Mouse (Mus musculus): ENCODE measurements around the gene Slk. TPM values are rescaled to one million over a fixed set of nuclear protein-coding genes. Genes with fewer than 3 reads are reported as not detected.

The Slk gene
- polyA plus RNA-seq, 1 experiment: 88.5 TPM

- Histone ChIP-seq H3K4me3 (ENCODE audit: insufficient read depth, low read length) (no peak overlapping the region), H3K27ac (ENCODE audit: insufficient read depth, low read depth, low read length) (no peak overlapping the region), H3K4me1 (ENCODE audit: control insufficient read depth, insufficient read depth, low read length) (no peaks in the 10 kb centered on the region)
- TF ChIP-seq POLR2A (IDR thresholded peaks at IDR 0.05; ENCODE audit: borderline replicate concordance, low read depth, low read length) (no peak), CTCF (IDR thresholded peaks at IDR 0.05; ENCODE audit: low read depth, low read length) (no peak)
Measured at GRCm38 (mm10) chr19:47613442-47613841, 34.0 kb downstream of the Slk start.

DNA sequence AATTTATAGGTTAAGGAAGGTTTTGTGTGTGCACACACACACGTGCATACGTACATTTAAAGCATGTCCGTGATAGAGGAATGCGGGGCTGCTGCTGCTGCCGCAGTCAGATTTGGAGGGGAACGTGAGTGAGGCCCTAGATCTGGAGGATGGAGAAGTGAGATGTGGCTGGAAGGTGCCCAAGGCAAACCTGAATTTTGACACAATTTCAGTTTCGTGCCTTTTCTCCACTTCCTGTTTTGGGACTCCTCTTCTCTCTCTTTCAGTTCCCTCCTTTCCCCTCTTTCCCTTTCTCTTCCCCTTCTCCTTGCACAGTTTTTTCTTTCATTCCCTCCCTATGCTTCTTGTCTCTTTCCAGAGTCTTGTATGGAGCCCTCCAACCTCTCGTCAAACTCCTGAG, 42.0 kb downstream of the Slk start:
- TF ChIP-seq POLR2A (IDR thresholded peaks at IDR 0.05; ENCODE audit: borderline replicate concordance, low read depth, low read length) (no peak), CTCF (IDR thresholded peaks at IDR 0.05; ENCODE audit: low read depth, low read length) (no peak)
- H3K4me3 ChIP-seq (ENCODE audit: insufficient read depth, low read length): no peak overlapping the region
- no peak overlapping the region for H3K27ac ChIP-seq (ENCODE audit: insufficient read depth, low read depth, low read length)
- peaks cover 3% of the 10 kb centered on the region; the same call in 1 of the 2 replicates for H3K4me1 ChIP-seq (ENCODE audit: control insufficient read depth, insufficient read depth, low read length)

GRCm38 (mm10) chr19:47624940-47625711, 45.6 kb downstream of the Slk start:
- no peak overlapping the region for H3K4me3 ChIP-seq (ENCODE audit: insufficient read depth, low read length)
- H3K27ac ChIP-seq (ENCODE audit: insufficient read depth, low read depth, low read length): no peak overlapping the region
- TF ChIP-seq CTCF (IDR thresholded peaks at IDR 0.05; ENCODE audit: low read depth, low read length) (no peak), POLR2A (IDR thresholded peaks at IDR 0.05; ENCODE audit: borderline replicate concordance, low read depth, low read length) (no peak)
- peaks cover 3% of the 10 kb centered on the region; the same call in 1 of the 2 replicates for H3K4me1 ChIP-seq (ENCODE audit: control insufficient read depth, insufficient read depth, low read length)

GRCm38 (mm10) chr19:47627450-47627849, 48.0 kb downstream of the Slk start:
- no peak overlapping the region for H3K27ac ChIP-seq (ENCODE audit: insufficient read depth, low read depth, low read length)
- no peak for TF ChIP-seq POLR2A (IDR thresholded peaks at IDR 0.05; ENCODE audit: borderline replicate concordance, low read depth, low read length)
- no peak for TF ChIP-seq CTCF (IDR thresholded peaks at IDR 0.05; ENCODE audit: low read depth, low read length)
- no peak overlapping the region for H3K4me3 ChIP-seq (ENCODE audit: insufficient read depth, low read length)
- H3K4me1 ChIP-seq (ENCODE audit: control insufficient read depth, insufficient read depth, low read length): no peaks in the 10 kb centered on the region

DNA sequence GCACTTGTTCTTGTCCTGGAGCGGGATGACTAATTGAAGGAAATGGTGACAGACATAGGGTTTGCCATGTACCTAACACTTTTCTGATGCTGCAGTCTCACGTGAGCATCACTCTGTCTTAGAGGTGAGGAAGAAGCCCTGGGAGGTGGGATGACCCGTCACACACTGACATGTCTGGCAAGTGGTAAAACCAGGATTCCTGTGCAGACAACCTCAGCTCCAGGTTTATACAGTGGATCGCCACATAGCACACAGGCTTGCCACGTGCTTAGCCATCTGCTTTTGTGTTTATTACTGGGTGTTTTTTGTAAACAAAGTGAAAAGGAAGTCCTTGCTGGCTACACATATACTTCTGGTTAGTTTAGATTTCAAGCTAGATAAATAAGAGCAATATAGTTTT, 49.6 kb downstream of the Slk start:
- H3K4me1 ChIP-seq (ENCODE audit: control insufficient read depth, insufficient read depth, low read length): no peaks in the 10 kb centered on the region
- no peak for TF ChIP-seq POLR2A (IDR thresholded peaks at IDR 0.05; ENCODE audit: borderline replicate concordance, low read depth, low read length)
- no peak overlapping the region for H3K4me3 ChIP-seq (ENCODE audit: insufficient read depth, low read length)
- H3K27ac ChIP-seq (ENCODE audit: insufficient read depth, low read depth, low read length): no peak overlapping the region

DNA sequence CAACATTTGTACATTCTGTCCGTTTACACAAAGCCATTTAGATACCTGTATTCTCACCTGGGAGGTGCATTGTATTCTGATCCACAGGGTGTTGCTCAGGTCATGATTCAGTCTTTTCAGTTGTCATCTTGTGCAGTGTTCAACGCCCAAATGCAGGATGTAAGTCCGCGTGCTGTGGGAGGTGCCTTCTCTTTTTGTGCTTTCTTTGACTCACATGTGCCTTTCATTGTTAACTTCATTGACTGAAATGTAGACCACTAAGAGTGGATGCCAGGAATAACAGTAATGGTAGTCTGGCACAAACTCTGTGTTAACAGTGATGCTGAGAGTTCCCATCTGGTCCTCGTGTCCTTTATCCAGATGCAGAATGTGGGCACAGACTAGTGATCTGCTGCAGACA, 50.9 kb downstream of the Slk start:
- no peak for TF ChIP-seq CTCF (IDR thresholded peaks at IDR 0.05; ENCODE audit: low read depth, low read length)
- no peak for TF ChIP-seq POLR2A (IDR thresholded peaks at IDR 0.05; ENCODE audit: borderline replicate concordance, low read depth, low read length)
- Histone ChIP-seq H3K27ac (ENCODE audit: insufficient read depth, low read depth, low read length) (no peak overlapping the region), H3K4me3 (ENCODE audit: insufficient read depth, low read length) (no peak overlapping the region), H3K4me1 (ENCODE audit: control insufficient read depth, insufficient read depth, low read length) (no peaks in the 10 kb centered on the region)

DNA sequence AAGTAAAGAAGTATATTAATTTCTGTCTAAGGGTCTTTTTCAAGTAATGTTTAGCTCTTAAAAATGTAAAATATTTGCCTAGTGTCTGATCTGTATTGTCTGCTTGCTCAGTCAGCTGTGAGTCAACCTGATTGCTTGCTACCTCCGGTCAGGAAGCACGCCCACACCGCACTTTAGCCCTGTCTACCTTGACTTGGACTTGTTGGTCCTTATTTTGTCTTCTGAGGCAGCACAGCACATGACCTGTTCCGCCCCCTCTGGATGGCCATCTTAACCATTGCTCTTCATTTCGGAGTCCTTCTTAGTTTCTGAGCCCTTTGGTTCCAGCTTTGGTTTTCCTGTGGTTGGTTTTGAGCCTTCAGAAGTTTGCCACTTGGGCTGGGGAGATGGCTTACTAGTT, 52.3 kb downstream of the Slk start:
- Histone ChIP-seq H3K4me3 (ENCODE audit: insufficient read depth, low read length) (no peak overlapping the region), H3K4me1 (ENCODE audit: control insufficient read depth, insufficient read depth, low read length) (no peaks in the 10 kb centered on the region), H3K27ac (ENCODE audit: insufficient read depth, low read depth, low read length) (no peak overlapping the region)
- TF ChIP-seq POLR2A (IDR thresholded peaks at IDR 0.05; ENCODE audit: borderline replicate concordance, low read depth, low read length) (no peak), CTCF (IDR thresholded peaks at IDR 0.05; ENCODE audit: low read depth, low read length) (no peak)

GRCm38 (mm10) chr19:47635380-47635779, 55.9 kb downstream of the Slk start:
- H3K4me3 ChIP-seq (ENCODE audit: insufficient read depth, low read length): no peak overlapping the region
- TF ChIP-seq CTCF (IDR thresholded peaks at IDR 0.05; ENCODE audit: low read depth, low read length) (no peak), POLR2A (IDR thresholded peaks at IDR 0.05; ENCODE audit: borderline replicate concordance, low read depth, low read length) (no peak)

DNA sequence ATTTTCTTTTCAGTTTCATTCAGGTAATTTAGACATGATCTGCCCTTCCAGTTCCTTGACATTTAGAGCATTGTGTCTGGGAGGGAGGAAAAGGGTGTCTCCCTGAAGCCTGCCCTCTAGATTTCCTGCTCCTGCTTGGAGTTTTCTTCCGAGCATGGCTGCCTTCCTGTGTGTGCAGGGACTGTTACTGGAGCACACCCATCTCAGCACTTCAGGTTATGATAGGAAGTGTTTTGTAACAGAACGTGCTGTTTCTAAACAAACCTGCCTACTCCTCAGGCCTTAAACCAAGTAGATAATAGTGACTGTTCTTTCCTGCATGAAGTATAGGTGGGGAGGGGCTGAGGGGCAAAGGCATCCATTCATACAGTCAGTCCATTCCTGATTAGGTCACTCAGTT, 64.4 kb downstream of the Slk start:
- no peak overlapping the region for H3K4me3 ChIP-seq (ENCODE audit: insufficient read depth, low read length)
- H3K4me1 ChIP-seq (ENCODE audit: control insufficient read depth, insufficient read depth, low read length): no peaks in the 10 kb centered on the region
- TF ChIP-seq POLR2A (IDR thresholded peaks at IDR 0.05; ENCODE audit: borderline replicate concordance, low read depth, low read length) (no peak), CTCF (IDR thresholded peaks at IDR 0.05; ENCODE audit: low read depth, low read length) (no peak)
- H3K27ac ChIP-seq (ENCODE audit: insufficient read depth, low read depth, low read length): no peak overlapping the region

More at GRCm38 (mm10) chr19:47635380-47635779, 55.9 kb downstream of the Slk start:
- H3K27ac ChIP-seq (ENCODE audit: insufficient read depth, low read depth, low read length): no peak overlapping the region
- H3K4me1 ChIP-seq (ENCODE audit: control insufficient read depth, insufficient read depth, low read length): no peaks in the 10 kb centered on the region

DNA sequence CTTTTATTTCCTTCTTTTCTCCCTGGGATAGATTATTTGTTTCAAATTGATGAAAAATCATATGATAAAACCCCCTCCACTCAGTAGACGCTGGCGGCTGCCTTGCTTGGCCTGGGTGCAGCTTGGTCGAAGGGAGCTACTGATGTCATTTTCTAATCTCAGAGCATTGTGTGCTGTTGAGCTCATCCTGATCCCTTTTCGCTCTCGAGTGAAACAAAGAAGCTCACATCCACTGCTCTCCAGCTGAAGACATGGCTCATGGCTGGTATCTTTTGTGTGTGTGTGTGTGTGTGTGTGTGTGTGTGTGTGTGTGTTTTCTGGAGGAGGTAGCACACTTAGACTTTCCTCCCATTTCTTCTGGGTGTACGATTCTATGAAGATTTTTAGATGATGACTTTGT, 66.1 kb downstream of the Slk start:
- TF ChIP-seq POLR2A (IDR thresholded peaks at IDR 0.05; ENCODE audit: borderline replicate concordance, low read depth, low read length) (no peak), CTCF (IDR thresholded peaks at IDR 0.05; ENCODE audit: low read depth, low read length) (no peak)
- no peak overlapping the region for H3K4me3 ChIP-seq (ENCODE audit: insufficient read depth, low read length)
- H3K27ac ChIP-seq (ENCODE audit: insufficient read depth, low read depth, low read length): no peak overlapping the region
- H3K4me1 ChIP-seq (ENCODE audit: control insufficient read depth, insufficient read depth, low read length): peaks cover 10% of the 10 kb centered on the region
